9 mouse cellular contexts compared by ENCODE assay signal in genomic region chr12:105475230-105475911, GRCm38 (mm10). TPM values are rescaled to one million over a fixed set of nuclear protein-coding genes. Genes with fewer than 3 reads are reported as not detected.
DNase-seq lines count a peak whose midpoint lies in the region; ATAC-seq and TF ChIP-seq lines count a peak whose summit lies in the region.
"Had no signal": no experiment of that assay in that cellular context is flagged by ENCODE, and none has a peak within 500 bp of the region (broad histone marks: within the 10 kb centered on the region; RNA-seq: fewer than 3 reads in every experiment).

No protein-coding gene starts in this region.

- no peaks in the 10 kb centered on the region for H3K9me3 ChIP-seq in hindbrain, embryonic 13.5 days
- H3K9me3 ChIP-seq in midbrain, embryonic 13.5 days, result no peaks in the 10 kb centered on the region

- no peak for TF ChIP-seq CTCF in gastrocnemius, adult 2 months (IDR thresholded peaks at IDR 0.05)

- peaks cover 25% of the 10 kb centered on the region for H3K36me3 ChIP-seq in hindbrain, embryonic 13.5 days
- peaks cover 21% of the 10 kb centered on the region for H3K36me3 ChIP-seq in midbrain, embryonic 13.5 days
- H3K36me3 ChIP-seq: G1E had no signal

- 46% methylated on average over 12 of the region's 12 CpGs for WGBS in hindbrain, embryonic 13.5 days
- WGBS in midbrain, embryonic 13.5 days, result 36% methylated on average over 12 of the region's 12 CpGs

- no peaks in the 10 kb centered on the region for H3K27me3 ChIP-seq in hindbrain, embryonic 13.5 days
- H3K27me3 ChIP-seq in midbrain, embryonic 13.5 days, result no peaks in the 10 kb centered on the region

- intact Hi-C loops in gastrocnemius, adult 2 months (cut with DNase I), result no loop called here
- intact Hi-C loops in gastrocnemius, postnatal 36 days (cut with DNase I), result no loop called here

- H3K4me3 ChIP-seq in gastrocnemius, adult 2 months, result peak overlapping the region; percentile 24; the same call in 1 of the 2 replicates
- no peak overlapping the region for H3K4me3 ChIP-seq in hindbrain, embryonic 13.5 days
- H3K4me3 ChIP-seq in midbrain, embryonic 13.5 days (replicated peaks), result no peak overlapping the region

- ATAC-seq in CD4-positive, CD25-positive, alpha-beta regulatory T cell, adult 4 months, result peak; percentile 51
- peak; percentile 56 for ATAC-seq in hindbrain, embryonic 13.5 days (ENCODE audit: low FRiP score)
- ATAC-seq in midbrain, embryonic 13.5 days, result peak; percentile 61
- ATAC-seq in cerebellum, adult (ENCODE audit: insufficient number of reproducible peaks, low FRiP score, low TSS enrichment), result no peak

- peaks cover 72% of the 10 kb centered on the region for H3K4me1 ChIP-seq in hindbrain, embryonic 13.5 days (replicated peaks)
- H3K4me1 ChIP-seq in midbrain, embryonic 13.5 days (replicated peaks), result peaks cover 50% of the 10 kb centered on the region

- peak; percentile 17 for DNase-seq in gastrocnemius, adult 2 months
- no peak for DNase-seq in gastrocnemius, postnatal 36 days
- DNase-seq in B cell, adult 2 months, result no peak
- no peak for DNase-seq in gastrocnemius, adult 8-10 months (ENCODE audit: low spot score in 2 of 2)

- H3K9ac ChIP-seq in hindbrain, embryonic 13.5 days, result no peak overlapping the region
- H3K9ac ChIP-seq in midbrain, embryonic 13.5 days (replicated peaks), result no peak overlapping the region

- H3K4me2 ChIP-seq in hindbrain, embryonic 13.5 days, result no peak overlapping the region
- H3K4me2 ChIP-seq in midbrain, embryonic 13.5 days (replicated peaks), result no peak overlapping the region

- H3K27ac ChIP-seq in gastrocnemius, adult 2 months, result no peak overlapping the region
- H3K27ac ChIP-seq in hindbrain, embryonic 13.5 days, result peak overlapping the region; percentile 82
- peak overlapping the region; percentile 74 for H3K27ac ChIP-seq in midbrain, embryonic 13.5 days

RNA-seq across cellular contexts. Expression of gene D430019H16Rik, which starts 21.7 kb away (rescaled TPM):
- total RNA-seq in gastrocnemius, adult 2 months (2021), result under 1 TPM; 0.22 to 0.26 TPM
- under 1 TPM; 0.23 to 0.42 TPM for total RNA-seq in gastrocnemius, postnatal 36 days (2021)
- under 1 TPM; 0.39 to 0.70 TPM for polyA plus RNA-seq in CD4-positive, CD25-positive, alpha-beta regulatory T cell, adult 4 months (2017; shearing (Covaris generic))
- polyA plus RNA-seq in hindbrain, embryonic 13.5 days (2015; fragmentation: Nextera tagmentation; extraction: Ambion mirVana), result 12.3 TPM in 2 replicates
- 12.6 and 13.2 TPM in 2 replicates for polyA plus RNA-seq in midbrain, embryonic 13.5 days (2015; fragmentation: Nextera tagmentation; extraction: Ambion mirVana)
- total RNA-seq in gastrocnemius, adult 8-10 months (2022), result under 1 TPM; 0.10 to 0.18 (median 0.15) TPM
- polyA plus RNA-seq: G1E had no signal
